Mouse (Mus musculus) CH12.LX (cell line): ENCODE measurements around the gene Tbc1d22a. TPM values are rescaled to one million over a fixed set of nuclear protein-coding genes. Genes with fewer than 3 reads are reported as not detected.

ENCODE experiments used
- DNase-seq: peaks from one replicate; pipeline ENCODE4 v3.0.0-alpha.2; 2013; ENCODE audit errors: extremely low read depth
- H3K27ac ChIP-seq: 2 replicates; pipeline ENCODE4 v1.5.1; 2012; ENCODE audit warnings: low read depth, mild to moderate bottlenecking, control low read depth, moderate library complexity; ENCODE audit not compliant: insufficient read depth
- H3K27me3 ChIP-seq: replicated peaks from 2 replicates; pipeline ENCODE3; 2012; ENCODE audit warnings: inconsistent platforms
- H3K36me3 ChIP-seq, 2 experiments: replicated peaks in 1 of 2; 2 replicates each; pipeline versions ENCODE3 to v1.6.1; 2012; ENCODE audit warnings: inconsistent platforms in 1 of 2, low read length in 1 of 2, mild to moderate bottlenecking in 1 of 2, mixed read lengths in 1 of 2, moderate library complexity in 1 of 2; ENCODE audit not compliant: control insufficient read depth in 1 of 2, insufficient read depth in 1 of 2
- H3K4me1 ChIP-seq, 2 experiments: 2 replicates each; pipeline ENCODE4 v1.6.1; 2012; ENCODE audit warnings: inconsistent platforms in 1 of 2, moderate library complexity in 1 of 2; ENCODE audit not compliant: insufficient read depth in 2 of 2, control insufficient read depth in 1 of 2
- H3K4me2 ChIP-seq: 2 replicates; pipeline ENCODE4 v1.6.1; 2012; ENCODE audit warnings: low read depth, mild to moderate bottlenecking, control low read depth; ENCODE audit not compliant: poor library complexity, insufficient read depth, severe bottlenecking
- H3K4me3 ChIP-seq, 3 experiments: fragments of 150-350 bp in 1 of 3; sonication (generic) in 1 of 3; replicated peaks in 1 of 3; 2 replicates each; pipeline versions ENCODE3 to v1.5.1; 2011 to 2012; ENCODE audit warnings: low read depth in 2 of 3, low read length in 2 of 3, mild to moderate bottlenecking in 2 of 3, moderate library complexity in 2 of 3, control low read depth in 1 of 3, improper control_type of control experiment in 1 of 3, inconsistent platforms in 1 of 3, mixed read lengths in 1 of 3; ENCODE audit not compliant: poor library complexity in 1 of 3
- H3K79me2 ChIP-seq: replicated peaks from 2 replicates; pipeline ENCODE4 v1.6.1; 2012; ENCODE audit warnings: mild to moderate bottlenecking, moderate library complexity; ENCODE audit not compliant: control insufficient read depth, poor library complexity, insufficient read depth, severe bottlenecking; ENCODE audit errors: extremely low read depth
- H3K9ac ChIP-seq: 2 replicates; pipeline ENCODE4 v1.6.1; 2012; ENCODE audit warnings: low read depth, mild to moderate bottlenecking, control low read depth, moderate library complexity; ENCODE audit not compliant: insufficient read depth
- H3K9me3 ChIP-seq: replicated peaks from 2 replicates; pipeline ENCODE3; 2012; ENCODE audit warnings: low read length, inconsistent platforms, mixed read lengths
- CHD1 ChIP-seq: IDR thresholded peaks from 2 replicates; pipeline ENCODE4 v1.6.1; 2012; ENCODE audit warnings: low read depth, low read length, improper control_type of control experiment, inconsistent platforms
- CHD2 ChIP-seq: IDR thresholded peaks from 2 replicates; pipeline ENCODE4 v1.6.1; 2011; ENCODE audit warnings: low read length, improper control_type of control experiment
- CTCF ChIP-seq, 2 experiments: IDR thresholded peaks in 1 of 2; conservative IDR thresholded peaks in 1 of 2; 2 replicates each; pipeline ENCODE4 v1.5.1; 2011 to 2012; ENCODE audit warnings: low read depth in 2 of 2, low read length in 2 of 2, improper control_type of control experiment in 1 of 2, inconsistent platforms in 1 of 2, mild to moderate bottlenecking in 1 of 2, moderate library complexity in 1 of 2
- E2F4 ChIP-seq: IDR thresholded peaks from 2 replicates; pipeline ENCODE4 v1.6.1; 2011; ENCODE audit warnings: low read depth, low read length, improper control_type of control experiment; ENCODE audit not compliant: insufficient replicate concordance
- EP300 ChIP-seq: IDR thresholded peaks from 2 replicates; pipeline ENCODE4 v1.6.1; 2011; ENCODE audit warnings: low read length, improper control_type of control experiment
- GABPA ChIP-seq: IDR thresholded peaks from 2 replicates; pipeline ENCODE4 v1.6.1; 2012; ENCODE audit warnings: low read depth, low read length, improper control_type of control experiment, inconsistent platforms; ENCODE audit not compliant: insufficient replicate concordance
- MAFK ChIP-seq: IDR thresholded peaks from 2 replicates; pipeline ENCODE4 v1.6.1; 2011; ENCODE audit warnings: low read length, improper control_type of control experiment; ENCODE audit not compliant: insufficient replicate concordance
- MAX ChIP-seq: IDR thresholded peaks from 2 replicates; pipeline ENCODE4 v1.6.1; 2011; ENCODE audit warnings: low read length, improper control_type of control experiment
- MEF2A ChIP-seq: IDR thresholded peaks from 2 replicates; pipeline ENCODE4 v1.6.1; 2014; ENCODE audit warnings: low read depth, mild to moderate bottlenecking, inconsistent platforms, low read length, improper control_type of control experiment, borderline replicate concordance
- PAX5 ChIP-seq: IDR thresholded peaks from 2 replicates; pipeline ENCODE4 v1.6.1; 2012; ENCODE audit warnings: low read length, inconsistent platforms, mixed read lengths
- POLR2A ChIP-seq: IDR thresholded peaks from 2 replicates; pipeline ENCODE4 v1.6.1; 2011; ENCODE audit warnings: low read depth, mild to moderate bottlenecking, improper control_type of control experiment, low read length
- RCOR1 ChIP-seq: conservative IDR thresholded peaks from 2 replicates; pipeline ENCODE4 v1.6.1; 2012; ENCODE audit warnings: low read depth, mild to moderate bottlenecking, inconsistent platforms, low read length, improper control_type of control experiment
- SIN3A ChIP-seq: IDR thresholded peaks from 2 replicates; pipeline ENCODE4 v1.6.1; 2012; ENCODE audit warnings: low read length, improper control_type of control experiment, inconsistent platforms
- TCF12 ChIP-seq: IDR thresholded peaks from 2 replicates; pipeline ENCODE4 v1.6.1; 2014; ENCODE audit warnings: low read depth, mild to moderate bottlenecking, inconsistent platforms, low read length, improper control_type of control experiment
- USF1 ChIP-seq: IDR thresholded peaks from 2 replicates; pipeline ENCODE4 v1.6.1; 2014; ENCODE audit warnings: low read depth, mild to moderate bottlenecking, inconsistent platforms, low read length, improper control_type of control experiment
- USF2 ChIP-seq: conservative IDR thresholded peaks from 2 replicates; pipeline ENCODE4 v1.6.1; 2011; ENCODE audit warnings: low read depth, low read length, improper control_type of control experiment
- ZMIZ1 ChIP-seq: IDR thresholded peaks from 2 replicates; pipeline ENCODE4 v1.6.1; 2012; ENCODE audit warnings: low read depth, mild to moderate bottlenecking, inconsistent platforms, low read length, improper control_type of control experiment
- dilution Hi-C: fragments of 300-500 bp; cut with MboI; formaldehyde crosslinking; loops from 2 replicates; pipeline ENCODE4 v1.14.3; 2020; ENCODE audit warnings: low sequenced_read_pairs; ENCODE audit not compliant: extremely low pct_unique_long_range_greater_than_20kb, extremely low pct_ligation_motif_present
- in situ Hi-C: fragments of 300-500 bp; cut with MboI; formaldehyde crosslinking; loops from 3 replicates; pipeline ENCODE4 v1.14.3; 2019; ENCODE audit warnings: low sequenced_read_pairs, low pct_ligation_motif_present, low pct_unique_long_range_greater_than_20kb, mixed read lengths
- polyA plus RNA-seq: library from polyadenylated mRNA; unstranded; fragments of >175 nt; gene quantifications from 2 replicates; pipeline ENCODE4 v1.2.1, GENCODE M21; 2012; ENCODE audit warnings: low read depth; ENCODE audit not compliant: insufficient read length
- total RNA-seq, 2 experiments: library from RNA; depleted of rRNA; stranded (reverse); fragments of 300-350 nt in 1 of 2; fragments of >200 nt in 1 of 2; gene quantifications; 2 replicates each; pipeline ENCODE4 v1.2.3; 2012 to 2014

Gene Tbc1d22a
- total and polyA plus RNA-seq, 3 experiments: 17.6 to 20.2 (median 19.4) TPM

DNA sequence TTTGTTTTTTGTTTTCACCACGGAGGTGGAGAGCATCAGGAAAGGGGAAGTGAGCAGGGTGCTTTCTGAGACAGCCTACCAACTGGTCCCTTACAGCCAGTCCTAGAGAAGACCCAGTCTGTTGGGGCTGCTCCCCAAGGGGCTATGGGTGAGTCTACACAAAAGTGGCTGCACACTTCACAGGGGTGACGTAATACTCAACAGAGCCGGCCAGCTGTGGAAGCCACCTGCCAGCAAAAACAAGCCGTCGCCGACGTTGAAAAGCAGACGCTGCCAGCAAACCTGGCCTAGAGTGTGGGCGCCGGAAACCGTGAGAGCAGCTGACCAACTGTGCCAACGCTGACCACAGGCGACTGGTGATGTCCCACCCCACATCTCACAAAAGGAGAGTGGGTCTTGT lies 31.6 kb upstream of the Tbc1d22a start (continued):
- TF ChIP-seq RCOR1 (no peak), EP300 (peak; percentile 87), CHD2 (no peak), MAX (no peak), CTCF (conservative IDR thresholded peaks at IDR 0.05 in 1 of 2, IDR thresholded peaks at IDR 0.05 in 1 of 2; ENCODE audit: low read depth in 2 of 2, low read length in 2 of 2) (no peak), SIN3A (peak; percentile 96), ZMIZ1 (no peak)

DNA sequence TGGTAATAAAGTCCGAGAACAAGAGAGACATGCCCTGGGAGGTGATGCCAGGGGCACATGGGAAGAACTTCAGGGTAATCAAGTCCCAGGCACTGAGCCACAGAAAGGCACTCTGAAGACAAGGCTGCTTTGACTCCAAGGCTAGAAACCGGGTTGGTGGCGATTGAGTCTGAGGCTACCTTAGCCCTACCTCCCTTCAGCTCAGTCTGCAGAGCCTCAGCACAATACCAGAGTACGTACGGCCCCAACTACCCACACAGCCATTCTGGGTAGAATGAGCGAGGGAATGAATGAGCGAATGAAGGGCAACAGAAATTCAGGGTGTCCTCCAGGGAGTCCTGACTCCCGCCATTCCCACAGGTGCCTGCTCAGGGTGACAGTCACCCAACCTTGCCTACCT lies 30.8 kb upstream of the Tbc1d22a start:
- no peak overlapping the region for H3K9ac ChIP-seq
- peaks cover 20 to 55% of the 10 kb centered on the region in 2 experiments for H3K4me1 ChIP-seq
- in situ Hi-C loops (no loop called here), dilution Hi-C loops (no loop called here)
- no peak overlapping the region; the same call in 1 of the 2 replicates for H3K4me2 ChIP-seq
- H3K36me3 ChIP-seq: no peaks in the 10 kb centered on the region
- no peaks in the 10 kb centered on the region for H3K9me3 ChIP-seq
- 0 out of 2 replicates have a peak overlapping the region, but pooled peaks have one; percentile 37 for H3K27ac ChIP-seq
- TF ChIP-seq MAFK (no peak), EP300 (no peak), E2F4 (no peak), RCOR1 (no peak), CHD1 (no peak), MAX (no peak), TCF12 (no peak)
- no peaks in the 10 kb centered on the region; the same call in 1 of the 2 replicates for H3K79me2 ChIP-seq
- H3K4me3 ChIP-seq: no peak overlapping the region
- peaks cover 56% of the 10 kb centered on the region for H3K27me3 ChIP-seq
- no peak for DNase-seq

DNA sequence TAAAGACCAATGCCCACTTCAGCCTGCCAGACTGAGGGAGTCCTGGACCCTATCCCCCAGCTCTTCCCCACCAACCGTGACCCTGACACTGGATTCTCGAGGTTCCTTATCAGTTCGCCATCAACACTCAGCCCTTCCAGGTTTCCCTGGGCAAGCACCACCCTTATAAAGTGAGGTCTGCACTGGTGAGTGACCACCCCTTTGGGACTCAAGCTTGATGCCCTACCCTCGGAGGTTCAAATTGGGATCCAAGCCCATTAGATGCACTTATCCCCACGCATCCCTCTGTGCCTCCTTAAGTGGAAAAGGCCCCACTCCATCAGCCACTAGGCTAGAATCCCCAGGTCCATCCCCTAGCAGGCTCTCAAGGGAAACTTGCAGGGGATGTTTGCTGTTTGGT lies 30.2 kb upstream of the Tbc1d22a start:
- Histone ChIP-seq H3K4me3 (peak overlapping the region in 2 of 3 experiments; percentile 18 to 69), H3K4me2 (peak overlapping the region; percentile 68), H3K4me1 (peaks cover 20 to 55% of the 10 kb centered on the region in 2 experiments), H3K9ac (peak overlapping the region; percentile 91; the same call in 1 of the 2 replicates), H3K27me3 (peaks cover 60% of the 10 kb centered on the region), H3K9me3 (no peaks in the 10 kb centered on the region), H3K27ac (no peak overlapping the region), H3K79me2 (no peaks in the 10 kb centered on the region; the same call in 1 of the 2 replicates), H3K36me3 (no peaks in the 10 kb centered on the region)
- no peak for TF ChIP-seq USF1
- no peak for TF ChIP-seq MEF2A
- no peak for TF ChIP-seq GABPA
- no peak for TF ChIP-seq POLR2A
- TF ChIP-seq PAX5: no peak
- TF ChIP-seq USF2: no peak
- in situ Hi-C loops (no loop called here), dilution Hi-C loops (no loop called here)
- no peak for DNase-seq
